Mouse (Mus musculus) embryonic facial prominence, embryonic 13.5 days (tissue): Measurements from ENCODE around the gene Slc16a7. TPM values are rescaled to one million over a fixed set of nuclear protein-coding genes. Genes with fewer than 3 reads are reported as not detected.

Source experiments
- ATAC-seq: fragments of 200-750 bp; cut with Nextera tagmentation; 2 replicates; pipeline ENCODE4 v1.8.0; 2017; ENCODE audit warnings: low read depth; ENCODE audit not compliant: insufficient number of reproducible peaks, insufficient read depth, low FRiP score, low TSS enrichment
- H3K27ac ChIP-seq: fragments of 300-500 bp; sonication (generic); 2 replicates; pipeline ENCODE4 v1.5.1; 2015; ENCODE audit warnings: moderate library complexity, mild to moderate bottlenecking, inconsistent platforms
- H3K27me3 ChIP-seq: fragments of 300-500 bp; sonication (generic); 2 replicates; pipeline ENCODE4 v1.6.1; 2015; ENCODE audit warnings: mild to moderate bottlenecking, inconsistent platforms
- H3K36me3 ChIP-seq: fragments of 300-500 bp; sonication (generic); 2 replicates; pipeline ENCODE4 v1.6.1; 2015; ENCODE audit warnings: mild to moderate bottlenecking, inconsistent platforms
- H3K4me1 ChIP-seq: fragments of 300-500 bp; sonication (generic); 2 replicates; pipeline ENCODE4 v1.6.1; 2015; ENCODE audit warnings: inconsistent platforms
- H3K4me2 ChIP-seq: fragments of 300-500 bp; sonication (generic); 2 replicates; pipeline ENCODE4 v1.6.1; 2015; ENCODE audit warnings: moderate library complexity, mild to moderate bottlenecking, inconsistent platforms
- H3K4me3 ChIP-seq: fragments of 300-500 bp; sonication (generic); 2 replicates; pipeline ENCODE4 v1.5.1; 2015; ENCODE audit warnings: mild to moderate bottlenecking, inconsistent platforms
- H3K9ac ChIP-seq: fragments of 300-500 bp; sonication (generic); 2 replicates; pipeline ENCODE4 v1.6.1; 2015; ENCODE audit warnings: mild to moderate bottlenecking, inconsistent platforms
- H3K9me3 ChIP-seq: fragments of 300-500 bp; sonication (generic); 2 replicates; pipeline ENCODE4 v1.6.1; 2016; ENCODE audit warnings: inconsistent platforms
- WGBS: fragments of 180-500 bp; shearing (Covaris S2); methylation state at CpG from one replicate; pipeline ENCODE4 v1.1.7; 2015; ENCODE audit warnings: mixed read lengths; 5-methylcytosine and 5-hydroxymethylcytosine counted together
- polyA plus RNA-seq: library from polyadenylated mRNA; unstranded; fragments of >200 nt; fragmentation: Nextera tagmentation; extraction: Ambion mirVana; gene quantifications from 2 replicates; pipeline ENCODE4 v1.2.1, GENCODE M21; 2015

Gene Slc16a7
- polyA plus RNA-seq, 1 experiment from 2014 or later = 7.1 TPM

- H3K4me1 ChIP-seq = no peaks in the 10 kb centered on the region
- no peak for ATAC-seq
- no peak overlapping the region for H3K4me2 ChIP-seq
- H3K36me3 ChIP-seq = no peaks in the 10 kb centered on the region
- H3K9me3 ChIP-seq = no peaks in the 10 kb centered on the region
- H3K9ac ChIP-seq = no peak overlapping the region
- no peak overlapping the region for H3K27ac ChIP-seq
- H3K4me3 ChIP-seq = no peak overlapping the region
- no peaks in the 10 kb centered on the region for H3K27me3 ChIP-seq
- WGBS = 45% methylated on average over 7 of the region's 7 CpGs
These were observed 36.5 kb downstream of the Slc16a7 start for GRCm38 (mm10) chr10:125352805-125353204.

- H3K36me3 ChIP-seq = no peaks in the 10 kb centered on the region
- no peak overlapping the region for H3K27ac ChIP-seq
- no peak overlapping the region for H3K9ac ChIP-seq
- 70% methylated on average over 3 of the region's 3 CpGs for WGBS
- no peaks in the 10 kb centered on the region for H3K4me1 ChIP-seq
- no peaks in the 10 kb centered on the region for H3K27me3 ChIP-seq
- no peaks in the 10 kb centered on the region for H3K9me3 ChIP-seq
- ATAC-seq = no peak
- H3K4me3 ChIP-seq = no peak overlapping the region
- no peak overlapping the region for H3K4me2 ChIP-seq
These were observed 41.1 kb downstream of the Slc16a7 start for GRCm38 (mm10) chr10:125348171-125348570.

GRCm38 (mm10) chr10:125347149-125347548 lies 42.1 kb downstream of the Slc16a7 start:
- no peaks in the 10 kb centered on the region for H3K4me1 ChIP-seq
- H3K27ac ChIP-seq = no peak overlapping the region
- H3K9me3 ChIP-seq = no peaks in the 10 kb centered on the region
- no peak overlapping the region for H3K4me3 ChIP-seq
- no peak for ATAC-seq
- H3K36me3 ChIP-seq = no peaks in the 10 kb centered on the region
- H3K9ac ChIP-seq = no peak overlapping the region
- WGBS = 59% methylated on average over 6 of the region's 6 CpGs
- H3K4me2 ChIP-seq = no peak overlapping the region
- H3K27me3 ChIP-seq = no peaks in the 10 kb centered on the region

GRCm38 (mm10) chr10:125346364-125346763 lies 42.9 kb downstream of the Slc16a7 start:
- no peak overlapping the region for H3K4me3 ChIP-seq
- no peak overlapping the region for H3K27ac ChIP-seq
- H3K4me1 ChIP-seq = no peaks in the 10 kb centered on the region
- H3K9me3 ChIP-seq = no peaks in the 10 kb centered on the region
- H3K4me2 ChIP-seq = no peak overlapping the region
- no peaks in the 10 kb centered on the region for H3K36me3 ChIP-seq
- H3K9ac ChIP-seq = no peak overlapping the region
- 80% methylated on average over 4 of the region's 4 CpGs for WGBS
- ATAC-seq = no peak
- no peaks in the 10 kb centered on the region for H3K27me3 ChIP-seq

GRCm38 (mm10) chr10:125345583-125345982 lies 43.7 kb downstream of the Slc16a7 start:
- ATAC-seq = no peak
- Histone ChIP-seq H3K4me3 (no peak overlapping the region), H3K9ac (no peak overlapping the region), H3K9me3 (no peaks in the 10 kb centered on the region), H3K36me3 (no peaks in the 10 kb centered on the region), H3K27ac (no peak overlapping the region), H3K4me2 (no peak overlapping the region), H3K4me1 (no peaks in the 10 kb centered on the region), H3K27me3 (no peaks in the 10 kb centered on the region)
- 62% methylated on average over 1 of the region's 1 CpGs for WGBS

- H3K4me1 ChIP-seq = no peaks in the 10 kb centered on the region
- no peaks in the 10 kb centered on the region for H3K36me3 ChIP-seq
- no peaks in the 10 kb centered on the region for H3K27me3 ChIP-seq
- no peaks in the 10 kb centered on the region for H3K9me3 ChIP-seq
- H3K4me3 ChIP-seq = no peak overlapping the region
- 56% methylated on average over 7 of the region's 7 CpGs for WGBS
- ATAC-seq = no peak
- no peak overlapping the region for H3K27ac ChIP-seq
- no peak overlapping the region for H3K4me2 ChIP-seq
- H3K9ac ChIP-seq = no peak overlapping the region
These were observed 47.1 kb downstream of the Slc16a7 start for GRCm38 (mm10) chr10:125342204-125342603.

- WGBS = 84% methylated on average over 5 of the region's 5 CpGs
- Histone ChIP-seq H3K9me3 (no peaks in the 10 kb centered on the region), H3K27me3 (no peaks in the 10 kb centered on the region)
These were observed 55.5 kb downstream of the Slc16a7 start for GRCm38 (mm10) chr10:125333799-125334198.

GRCm38 (mm10) chr10:125331334-125331733 lies 57.9 kb downstream of the Slc16a7 start:
- peaks cover 19% of the 10 kb centered on the region for H3K4me1 ChIP-seq
- no peak overlapping the region for H3K4me2 ChIP-seq
- ATAC-seq = no peak
- no peaks in the 10 kb centered on the region for H3K36me3 ChIP-seq
- peak overlapping the region; percentile 79 for H3K27ac ChIP-seq
- H3K27me3 ChIP-seq = no peaks in the 10 kb centered on the region
- no peaks in the 10 kb centered on the region for H3K9me3 ChIP-seq
- H3K4me3 ChIP-seq = no peak overlapping the region
- H3K9ac ChIP-seq = no peak overlapping the region
- 31% methylated on average over 5 of the region's 5 CpGs for WGBS

More at GRCm38 (mm10) chr10:125333799-125334198, 55.5 kb downstream of the Slc16a7 start:
- Histone ChIP-seq H3K4me3 (no peak overlapping the region), H3K36me3 (no peaks in the 10 kb centered on the region), H3K9ac (no peak overlapping the region), H3K4me2 (no peak overlapping the region), H3K27ac (no peak overlapping the region), H3K4me1 (peaks cover 7% of the 10 kb centered on the region)
- no peak for ATAC-seq

GRCm38 (mm10) chr10:125328331-125329063 lies 60.8 kb downstream of the Slc16a7 start:
- H3K9ac ChIP-seq = no peak overlapping the region
- peak overlapping the region; percentile 60; the same call in 1 of the 2 replicates for H3K27ac ChIP-seq
- H3K27me3 ChIP-seq = no peaks in the 10 kb centered on the region
- H3K4me3 ChIP-seq = peak overlapping the region; percentile 20
- H3K4me2 ChIP-seq = peak overlapping the region; percentile 55
- no peaks in the 10 kb centered on the region for H3K9me3 ChIP-seq
- H3K36me3 ChIP-seq = no peaks in the 10 kb centered on the region
- WGBS = 6% methylated on average over 16 of the region's 16 CpGs
- peak; percentile 66; the same call in 1 of the 2 replicates for ATAC-seq
- H3K4me1 ChIP-seq = peaks cover 25% of the 10 kb centered on the region

- Histone ChIP-seq H3K9me3 (no peaks in the 10 kb centered on the region), H3K27ac (0 out of 2 replicates have a peak overlapping the region, but pooled peaks have one; percentile 74), H3K36me3 (no peaks in the 10 kb centered on the region), H3K4me3 (no peak overlapping the region), H3K4me1 (peaks cover 24% of the 10 kb centered on the region), H3K9ac (no peak overlapping the region), H3K27me3 (no peaks in the 10 kb centered on the region), H3K4me2 (no peak overlapping the region)
- no peak for ATAC-seq
- WGBS = 82% methylated on average over 7 of the region's 7 CpGs
These were observed 64.2 kb downstream of the Slc16a7 start for GRCm38 (mm10) chr10:125324871-125325565.

GRCm38 (mm10) chr10:125324149-125324834 lies 65.0 kb downstream of the Slc16a7 start:
- Histone ChIP-seq H3K9ac (no peak overlapping the region), H3K4me2 (no peak overlapping the region), H3K36me3 (no peaks in the 10 kb centered on the region), H3K27ac (peak overlapping the region; percentile 74), H3K27me3 (no peaks in the 10 kb centered on the region), H3K9me3 (no peaks in the 10 kb centered on the region), H3K4me1 (peaks cover 24% of the 10 kb centered on the region), H3K4me3 (no peak overlapping the region)
- 72% methylated on average over 13 of the region's 13 CpGs for WGBS
- no peak for ATAC-seq
